Mouse (Mus musculus) cerebellum, postnatal 14 days (tissue): ENCODE measurements around the gene Ccdc6.

Experiments used
- DNase-seq, 2 experiments: peaks; one replicate each; pipeline ENCODE4 v3.0.0; 2021; ENCODE audit warnings: mixed read lengths in 2 of 2

The Ccdc6 gene

GRCm38 (mm10) chr10:70133188-70133587, 36.3 kb downstream of the Ccdc6 start:
- DNase-seq = peak in 1 of 2 experiments; percentile 35

GRCm38 (mm10) chr10:70135680-70136079, 38.8 kb downstream of the Ccdc6 start:
- peak in 1 of 2 experiments; percentile 44 for DNase-seq

GRCm38 (mm10) chr10:70137652-70138051, 40.7 kb downstream of the Ccdc6 start:
- DNase-seq = no peak

GRCm38 (mm10) chr10:70138150-70138549, 41.2 kb downstream of the Ccdc6 start:
- no peak for DNase-seq

- no peak for DNase-seq
Measured at GRCm38 (mm10) chr10:70139368-70139767, 42.4 kb downstream of the Ccdc6 start.

- no peak for DNase-seq
Measured at GRCm38 (mm10) chr10:70140414-70140813, 43.5 kb downstream of the Ccdc6 start.

GRCm38 (mm10) chr10:70142623-70143022, 45.7 kb downstream of the Ccdc6 start:
- no peak for DNase-seq

GRCm38 (mm10) chr10:70144004-70144557, 47.2 kb downstream of the Ccdc6 start:
- DNase-seq = no peak

- no peak for DNase-seq
Measured at GRCm38 (mm10) chr10:70145873-70146272, 49.0 kb downstream of the Ccdc6 start.

- peak; percentile 41 to 54 for DNase-seq
Measured at GRCm38 (mm10) chr10:70149093-70149492, 52.2 kb downstream of the Ccdc6 start.

GRCm38 (mm10) chr10:70150301-70150700, 53.4 kb downstream of the Ccdc6 start:
- peak in 1 of 2 experiments; percentile 25 for DNase-seq

GRCm38 (mm10) chr10:70151171-70151570, 54.2 kb downstream of the Ccdc6 start:
- no peak for DNase-seq

- no peak for DNase-seq
Measured at GRCm38 (mm10) chr10:70152190-70152743, 55.3 kb downstream of the Ccdc6 start.

- no peak for DNase-seq
Measured at GRCm38 (mm10) chr10:70153810-70154209, 56.9 kb downstream of the Ccdc6 start.

GRCm38 (mm10) chr10:70156431-70157165, 59.7 kb downstream of the Ccdc6 start:
- peak; percentile 52 to 62 for DNase-seq

GRCm38 (mm10) chr10:70159651-70160320, 62.9 kb downstream of the Ccdc6 start:
- DNase-seq = peak; percentile 43 to 46

- no peak for DNase-seq
Measured at GRCm38 (mm10) chr10:70160811-70161210, 63.9 kb downstream of the Ccdc6 start.

- peak in 1 of 2 experiments; percentile 28 for DNase-seq
Measured at GRCm38 (mm10) chr10:70161504-70161903, 64.6 kb downstream of the Ccdc6 start.

GRCm38 (mm10) chr10:70163681-70164080, 66.8 kb downstream of the Ccdc6 start:
- DNase-seq = peak; percentile 72 to 77

GRCm38 (mm10) chr10:70165877-70166276, 69.0 kb downstream of the Ccdc6 start:
- DNase-seq = peak; percentile 71

- no peak for DNase-seq
Measured at GRCm38 (mm10) chr10:70166427-70166826, 69.5 kb downstream of the Ccdc6 start.

- no peak for DNase-seq
Measured at GRCm38 (mm10) chr10:70167625-70168024, 70.7 kb downstream of the Ccdc6 start.

GRCm38 (mm10) chr10:70168396-70168795, 71.5 kb downstream of the Ccdc6 start:
- DNase-seq = no peak

- no peak for DNase-seq
Measured at GRCm38 (mm10) chr10:70169044-70169443, 72.1 kb downstream of the Ccdc6 start.
